Mouse (Mus musculus) liver, embryonic 12.5 days (tissue): ENCODE data around the gene Gng12. TPM values are rescaled to one million over a fixed set of nuclear protein-coding genes. Genes with fewer than 3 reads are reported as not detected.
"Not testable (repeated sequence)": the region's sequence is repeated elsewhere in the genome, so short reads cannot be mapped to it uniquely, and the experiment has no call there.

ENCODE experiments used
- ATAC-seq: fragments of 200-750 bp; cut with Nextera tagmentation; 2 replicates; pipeline ENCODE4 v1.8.0; 2017; ENCODE audit warnings: moderate number of reproducible peaks, mild to moderate bottlenecking, moderate library complexity
- H3K27ac ChIP-seq: fragments of 300-500 bp; sonication (generic); 2 replicates; pipeline ENCODE4 v1.5.1; 2016; ENCODE audit warnings: mild to moderate bottlenecking
- H3K27me3 ChIP-seq: fragments of 300-500 bp; sonication (generic); replicated peaks from 2 replicates; pipeline ENCODE4 v1.6.1; 2016; ENCODE audit warnings: mild to moderate bottlenecking, moderate library complexity
- H3K36me3 ChIP-seq: fragments of 300-500 bp; sonication (generic); 2 replicates; pipeline ENCODE4 v1.6.1; 2016; ENCODE audit warnings: mild to moderate bottlenecking, moderate library complexity
- H3K4me1 ChIP-seq: fragments of 300-500 bp; sonication (generic); 2 replicates; pipeline ENCODE4 v1.6.1; 2016
- H3K4me2 ChIP-seq: fragments of 300-500 bp; sonication (generic); 2 replicates; pipeline ENCODE4 v1.6.1; 2016; ENCODE audit warnings: mild to moderate bottlenecking, moderate library complexity
- H3K4me3 ChIP-seq: fragments of 300-500 bp; sonication (generic); 2 replicates; pipeline ENCODE4 v1.5.1; 2016; ENCODE audit warnings: mild to moderate bottlenecking, moderate library complexity
- H3K9ac ChIP-seq: fragments of 300-500 bp; sonication (generic); 2 replicates; pipeline ENCODE4 v1.6.1; 2016; ENCODE audit warnings: mild to moderate bottlenecking, moderate library complexity
- H3K9me3 ChIP-seq: fragments of 300-500 bp; sonication (generic); replicated peaks from 2 replicates; pipeline ENCODE4 v1.6.1; 2016; ENCODE audit warnings: mild to moderate bottlenecking, moderate library complexity
- WGBS: fragments of 180-500 bp; shearing (Covaris S2); methylation state at CpG from one replicate; pipeline ENCODE4 v1.1.7; 2016; ENCODE audit not compliant: insufficient replicate concordance; 5-methylcytosine and 5-hydroxymethylcytosine counted together
- polyA plus RNA-seq: library from polyadenylated mRNA; unstranded; fragments of >200 nt; fragmentation: Nextera tagmentation; extraction: Ambion mirVana; gene quantifications from 2 replicates; pipeline ENCODE4 v1.2.1, GENCODE M21; 2016

Gene Gng12
- polyA plus RNA-seq, 1 experiment from 2014 or later: 35.0 TPM

DNA sequence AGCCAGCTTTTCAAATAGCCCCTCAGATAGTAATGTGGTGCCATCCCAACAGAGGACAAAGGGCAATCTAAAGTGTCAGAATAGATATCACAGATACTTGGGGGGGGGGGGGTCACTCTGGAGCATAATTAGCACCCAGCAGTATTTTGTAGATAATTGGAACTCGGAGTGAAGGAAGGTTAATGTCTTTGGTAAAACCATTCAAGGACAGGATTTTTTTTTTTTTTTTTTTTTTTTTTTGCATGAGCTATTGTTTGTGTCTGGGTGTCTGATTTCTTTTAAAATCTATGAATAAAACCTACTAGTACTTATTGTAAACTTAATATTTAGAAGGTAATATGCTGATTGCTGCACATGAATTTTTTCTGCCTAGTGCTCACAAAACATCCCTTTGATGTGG lies 66.9 kb downstream of the Gng12 start:
- 39% methylated on average over 1 of the region's 1 CpGs for WGBS
- no peak for ATAC-seq
- Histone ChIP-seq H3K36me3 (no peaks in the 10 kb centered on the region), H3K4me1 (peaks cover 44% of the 10 kb centered on the region), H3K27ac (peak overlapping the region; percentile 38; the same call in 1 of the 2 replicates), H3K9ac (no peak overlapping the region), H3K9me3 (no peaks in the 10 kb centered on the region), H3K27me3 (no peaks in the 10 kb centered on the region), H3K4me3 (no peak overlapping the region), H3K4me2 (no peak overlapping the region)

GRCm38 (mm10) chr6:66963651-66964050 lies 67.5 kb downstream of the Gng12 start:
- H3K9ac ChIP-seq, H3K36me3 ChIP-seq, ATAC-seq, H3K27me3 ChIP-seq, H3K4me3 ChIP-seq, H3K9me3 ChIP-seq, H3K4me2 ChIP-seq, H3K27ac ChIP-seq: not testable (repeated sequence)
- H3K4me1 ChIP-seq: peaks cover 44% of the 10 kb centered on the region
- 67% methylated on average over 3 of the region's 3 CpGs for WGBS

GRCm38 (mm10) chr6:66964222-66964621 lies 68.0 kb downstream of the Gng12 start:
- Histone ChIP-seq H3K27me3 (no peaks in the 10 kb centered on the region), H3K36me3 (no peaks in the 10 kb centered on the region), H3K9me3 (no peaks in the 10 kb centered on the region), H3K4me3 (no peak overlapping the region), H3K9ac (peak overlapping the region; percentile 10; the same call in 1 of the 2 replicates), H3K4me2 (no peak overlapping the region), H3K4me1 (peaks cover 44% of the 10 kb centered on the region), H3K27ac (peak overlapping the region; percentile 1; the same call in 1 of the 2 replicates)
- ATAC-seq: peak; percentile 64
- 58% methylated on average over 4 of the region's 4 CpGs for WGBS

GRCm38 (mm10) chr6:66965203-66965602 lies 69.0 kb downstream of the Gng12 start:
- Histone ChIP-seq H3K4me3 (no peak overlapping the region), H3K27ac (0 out of 2 replicates have a peak overlapping the region, but pooled peaks have one; percentile 5), H3K9me3 (no peaks in the 10 kb centered on the region), H3K36me3 (no peaks in the 10 kb centered on the region), H3K4me2 (no peak overlapping the region), H3K9ac (no peak overlapping the region), H3K4me1 (peaks cover 37% of the 10 kb centered on the region), H3K27me3 (no peaks in the 10 kb centered on the region)
- 83% methylated on average over 4 of the region's 4 CpGs for WGBS
- ATAC-seq: no peak

DNA sequence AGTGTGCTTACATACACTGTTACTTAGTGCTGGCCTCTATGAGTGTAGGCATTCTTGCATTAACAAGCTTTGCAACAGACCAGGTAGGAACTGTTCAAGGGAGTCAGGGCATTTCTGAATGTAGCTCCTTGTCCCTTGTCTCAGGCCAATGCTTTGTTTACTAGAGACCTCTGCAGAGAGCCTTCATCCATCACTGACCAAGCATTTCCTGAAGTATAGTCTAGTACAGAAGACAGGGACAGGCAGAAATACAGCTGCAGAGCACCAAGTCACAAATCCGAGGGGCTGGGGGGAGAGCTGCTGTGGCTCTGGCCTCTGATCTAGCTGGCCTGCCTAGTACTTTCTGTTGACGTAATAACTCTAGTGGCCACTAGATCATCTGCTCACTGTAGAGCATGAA lies 71.6 kb downstream of the Gng12 start:
- peaks cover 35% of the 10 kb centered on the region for H3K4me1 ChIP-seq
- H3K4me2 ChIP-seq: no peak overlapping the region
- H3K9ac ChIP-seq: no peak overlapping the region
- H3K4me3 ChIP-seq: no peak overlapping the region
- H3K36me3 ChIP-seq: no peaks in the 10 kb centered on the region
- H3K27me3 ChIP-seq: no peaks in the 10 kb centered on the region
- WGBS: 62% methylated on average over 2 of the region's 2 CpGs
- no peaks in the 10 kb centered on the region for H3K9me3 ChIP-seq
- ATAC-seq: no peak
- no peak overlapping the region for H3K27ac ChIP-seq

DNA sequence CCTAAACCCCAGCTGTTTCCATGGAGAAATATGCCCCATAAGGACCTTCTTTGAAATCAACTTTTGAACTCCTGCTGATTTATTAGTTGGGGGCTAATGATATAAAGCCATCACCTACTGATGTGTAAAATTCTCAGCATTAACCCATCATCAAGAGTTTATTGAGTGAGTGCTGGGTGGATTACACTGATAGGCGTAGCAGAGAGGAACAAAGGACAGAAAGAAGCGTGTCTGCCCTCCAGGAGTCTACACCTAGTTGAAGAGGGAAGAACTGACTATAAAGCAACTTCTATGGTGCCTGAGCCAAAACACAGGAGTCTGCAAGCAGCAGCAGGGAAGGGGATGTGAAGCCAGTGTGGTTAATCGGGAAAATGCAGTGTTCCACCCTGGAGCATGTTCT lies 73.2 kb downstream of the Gng12 start:
- H3K9me3 ChIP-seq: no peaks in the 10 kb centered on the region
- no peaks in the 10 kb centered on the region for H3K27me3 ChIP-seq
- ATAC-seq: no peak
- no peak overlapping the region for H3K4me2 ChIP-seq
- no peaks in the 10 kb centered on the region for H3K36me3 ChIP-seq
- no peak overlapping the region for H3K9ac ChIP-seq
- WGBS: 79% methylated on average over 3 of the region's 3 CpGs
- H3K27ac ChIP-seq: no peak overlapping the region
- peaks cover 40% of the 10 kb centered on the region for H3K4me1 ChIP-seq
- H3K4me3 ChIP-seq: no peak overlapping the region

GRCm38 (mm10) chr6:66972300-66972699 lies 76.1 kb downstream of the Gng12 start:
- no peaks in the 10 kb centered on the region for H3K36me3 ChIP-seq
- no peak overlapping the region for H3K9ac ChIP-seq
- WGBS: 62% methylated on average over 8 of the region's 8 CpGs
- H3K9me3 ChIP-seq: no peaks in the 10 kb centered on the region
- no peak overlapping the region for H3K4me2 ChIP-seq
- H3K27ac ChIP-seq: no peak overlapping the region
- no peak overlapping the region for H3K4me3 ChIP-seq
- ATAC-seq: no peak
- H3K4me1 ChIP-seq: peaks cover 41% of the 10 kb centered on the region
- no peaks in the 10 kb centered on the region for H3K27me3 ChIP-seq

GRCm38 (mm10) chr6:66973180-66973579 lies 77.0 kb downstream of the Gng12 start:
- H3K4me1 ChIP-seq: peaks cover 36% of the 10 kb centered on the region
- H3K4me2 ChIP-seq: no peak overlapping the region
- no peak overlapping the region for H3K9ac ChIP-seq
- no peak for ATAC-seq
- H3K27ac ChIP-seq: no peak overlapping the region
- WGBS: 9% methylated on average over 3 of the region's 3 CpGs
- H3K4me3 ChIP-seq: no peak overlapping the region
- no peaks in the 10 kb centered on the region for H3K9me3 ChIP-seq
- H3K27me3 ChIP-seq: no peaks in the 10 kb centered on the region
- H3K36me3 ChIP-seq: no peaks in the 10 kb centered on the region

DNA sequence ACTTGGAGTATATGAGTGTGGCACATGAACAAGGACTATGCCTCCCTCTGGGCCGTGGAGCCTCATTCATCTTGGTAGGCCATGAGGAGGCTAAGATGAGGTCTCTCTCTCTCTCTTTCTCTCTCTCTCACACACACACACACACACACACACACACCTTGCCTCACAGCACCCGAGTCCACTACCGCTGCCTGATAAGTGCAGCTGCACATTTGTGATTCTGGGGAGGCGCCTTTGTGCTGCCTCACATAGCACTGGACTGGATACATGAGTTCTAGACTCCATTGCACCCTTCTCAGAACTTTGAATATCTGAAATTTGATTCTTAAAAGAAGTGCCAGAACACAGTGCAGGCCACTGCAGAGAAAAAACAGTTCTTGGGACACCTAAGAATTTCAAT lies 79.3 kb downstream of the Gng12 start:
- peaks cover 57% of the 10 kb centered on the region for H3K4me1 ChIP-seq
- H3K4me2 ChIP-seq: 0 out of 2 replicates have a peak overlapping the region, but pooled peaks have one; percentile 1
- no peaks in the 10 kb centered on the region for H3K9me3 ChIP-seq
- H3K27me3 ChIP-seq: no peaks in the 10 kb centered on the region
- H3K4me3 ChIP-seq: no peak overlapping the region
- peak; percentile 63 for ATAC-seq
- H3K9ac ChIP-seq: no peak overlapping the region
- 58% methylated on average over 4 of the region's 4 CpGs for WGBS
- H3K27ac ChIP-seq: peak overlapping the region; percentile 20; the same call in 1 of the 2 replicates
- no peaks in the 10 kb centered on the region for H3K36me3 ChIP-seq

DNA sequence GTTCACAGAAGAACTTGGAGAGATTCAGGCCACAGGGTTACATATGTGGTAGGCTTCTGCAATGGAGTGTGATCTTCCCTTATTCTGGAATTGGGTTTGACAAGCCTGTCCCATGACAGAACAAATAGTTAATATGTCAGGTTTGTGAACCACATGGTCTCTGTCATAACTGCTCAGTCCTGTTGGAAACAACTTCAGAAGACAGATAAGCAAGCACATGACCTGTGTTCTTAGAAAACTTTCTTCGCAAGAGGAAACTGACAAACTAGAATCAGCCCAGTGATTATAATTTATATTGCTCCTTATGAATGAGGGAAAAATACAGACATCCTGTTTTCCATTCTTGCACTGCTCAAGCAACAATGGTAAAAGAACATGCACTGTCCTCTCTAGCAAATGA lies 83.0 kb downstream of the Gng12 start:
- 18% methylated on average over 1 of the region's 1 CpGs for WGBS
- peak overlapping the region; percentile 23; the same call in 1 of the 2 replicates for H3K27ac ChIP-seq

GRCm38 (mm10) chr6:66980040-66980439 lies 83.8 kb downstream of the Gng12 start:
- Histone ChIP-seq H3K27me3 (no peaks in the 10 kb centered on the region), H3K9me3 (no peaks in the 10 kb centered on the region), H3K9ac (no peak overlapping the region), H3K4me3 (no peak overlapping the region), H3K4me1 (peaks cover 47% of the 10 kb centered on the region), H3K27ac (no peak overlapping the region), H3K4me2 (no peak overlapping the region), H3K36me3 (no peaks in the 10 kb centered on the region)
- WGBS: 59% methylated on average over 4 of the region's 4 CpGs
- no peak for ATAC-seq

More for the DNA sequence above, 83.0 kb downstream of the Gng12 start:
- Histone ChIP-seq H3K4me3 (no peak overlapping the region), H3K9me3 (no peaks in the 10 kb centered on the region), H3K4me1 (peaks cover 43% of the 10 kb centered on the region), H3K27me3 (no peaks in the 10 kb centered on the region), H3K36me3 (no peaks in the 10 kb centered on the region), H3K9ac (no peak overlapping the region), H3K4me2 (no peak overlapping the region)
- peak; percentile 69; the same call in 1 of the 2 replicates for ATAC-seq

DNA sequence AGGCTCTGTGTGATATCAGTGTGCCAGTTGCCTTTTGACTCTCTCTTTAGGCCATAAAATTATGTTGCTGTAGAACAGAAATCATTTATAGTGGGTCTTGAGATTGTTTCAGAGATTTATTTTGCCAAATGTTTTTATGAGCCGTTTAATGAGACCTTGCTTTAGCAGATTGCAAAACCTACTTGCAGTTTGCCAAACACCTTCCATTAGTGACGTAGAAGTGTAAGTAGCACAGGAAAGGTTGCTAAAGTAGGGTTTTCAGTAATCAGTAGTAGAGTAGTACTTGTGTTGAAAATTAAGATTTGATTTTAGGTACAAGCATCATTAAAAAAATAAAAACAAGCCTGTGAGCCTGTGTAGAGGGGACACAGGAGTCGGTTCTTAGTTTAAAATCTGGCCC lies 85.2 kb downstream of the Gng12 start:
- Histone ChIP-seq H3K36me3 (no peaks in the 10 kb centered on the region), H3K4me2 (no peak overlapping the region), H3K27me3 (no peaks in the 10 kb centered on the region), H3K27ac (no peak overlapping the region), H3K4me3 (no peak overlapping the region), H3K9ac (no peak overlapping the region), H3K4me1 (peaks cover 48% of the 10 kb centered on the region), H3K9me3 (no peaks in the 10 kb centered on the region)
- ATAC-seq: no peak
- 80% methylated on average over 3 of the region's 3 CpGs for WGBS

DNA sequence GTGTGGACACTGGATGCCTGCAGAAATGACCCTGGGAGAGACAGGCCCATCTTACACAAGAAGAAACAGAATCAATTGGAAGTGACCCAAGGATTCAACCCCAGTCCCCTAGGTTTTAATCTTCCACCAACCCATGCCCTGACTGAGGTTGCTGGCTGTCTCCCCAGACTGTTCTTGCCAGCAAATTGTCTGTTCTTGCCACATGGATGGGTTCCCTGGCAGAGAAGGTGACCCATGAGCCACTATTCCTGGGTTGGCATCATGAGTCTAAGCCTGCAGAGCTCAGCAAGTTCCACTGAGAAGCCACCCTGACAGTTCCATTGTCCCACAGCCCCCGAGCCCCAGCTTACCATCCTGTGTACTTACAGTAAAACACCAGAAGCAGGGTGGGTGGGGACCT lies 85.7 kb downstream of the Gng12 start:
- H3K4me1 ChIP-seq: peaks cover 53% of the 10 kb centered on the region
- no peak overlapping the region for H3K4me3 ChIP-seq
- H3K9me3 ChIP-seq: no peaks in the 10 kb centered on the region
- WGBS: 70% methylated on average over 1 of the region's 1 CpGs
- H3K27ac ChIP-seq: no peak overlapping the region
- H3K4me2 ChIP-seq: no peak overlapping the region
- H3K27me3 ChIP-seq: no peaks in the 10 kb centered on the region
- H3K36me3 ChIP-seq: no peaks in the 10 kb centered on the region
- ATAC-seq: no peak
- H3K9ac ChIP-seq: no peak overlapping the region
